Mouse (Mus musculus): Measurements from ENCODE around the gene Adam23. TPM values are rescaled to one million over a fixed set of nuclear protein-coding genes. Genes with fewer than 3 reads are reported as not detected.

Gene Adam23
- polyA plus RNA-seq, 1 experiment from 2014 or later, result 0.91 TPM

DNA sequence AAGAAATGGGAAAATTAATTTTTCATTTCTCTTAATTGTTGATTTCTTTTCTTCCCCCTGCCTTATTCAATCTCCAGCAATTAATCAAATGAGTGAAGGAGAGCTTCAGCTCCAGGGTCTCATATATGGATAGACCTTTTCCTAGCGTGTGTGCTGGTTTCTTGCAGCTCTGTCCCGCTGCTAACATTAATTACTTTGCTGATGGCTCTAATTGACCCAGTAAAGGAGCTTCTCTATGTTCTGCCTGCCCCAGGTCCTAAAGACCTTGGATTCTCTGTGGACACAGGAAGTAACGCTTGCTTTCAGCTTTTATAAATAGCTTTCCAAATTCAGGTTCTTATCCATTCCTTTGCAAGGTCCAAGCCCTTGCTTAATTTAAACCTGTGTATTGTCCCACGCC lies 63.1 kb downstream of the Adam23 start:
- Histone ChIP-seq H3K27me3 (replicated peaks; ENCODE audit: control insufficient read depth, insufficient read depth, low read length) (no peaks in the 10 kb centered on the region), H3K4me1 (ENCODE audit: control insufficient read depth, insufficient read depth, low read length) (no peaks in the 10 kb centered on the region), H3K4me2 (ENCODE audit: low read depth, low read length) (no peak overlapping the region), H3K9me3 (ENCODE audit: control insufficient read depth, low read length) (no peaks in the 10 kb centered on the region), H3K9ac (ENCODE audit: low read depth, low read length) (no peak overlapping the region), H3K27ac (ENCODE audit: low read length) (no peak overlapping the region), H3K4me3 (ENCODE audit: low read length) (no peak overlapping the region), H3K36me3 (ENCODE audit: control insufficient read depth, insufficient read depth, low read length) (no peaks in the 10 kb centered on the region)
- ATAC-seq, result no peak
- 55% methylated on average over 4 of the region's 4 CpGs for WGBS

- WGBS, result 50% methylated on average over 3 of the region's 3 CpGs
- ATAC-seq, result no peak
Measured at GRCm38 (mm10) chr1:63511416-63511815, 65.7 kb downstream of the Adam23 start.

GRCm38 (mm10) chr1:63517800-63518199 lies 72.1 kb downstream of the Adam23 start:
- no peak for ATAC-seq
- H3K4me1 ChIP-seq (ENCODE audit: control insufficient read depth, insufficient read depth, low read length), result no peaks in the 10 kb centered on the region
- H3K27ac ChIP-seq (ENCODE audit: low read length), result no peak overlapping the region
- H3K9me3 ChIP-seq (ENCODE audit: control insufficient read depth, low read length), result no peaks in the 10 kb centered on the region
- H3K4me3 ChIP-seq (ENCODE audit: low read length), result no peak overlapping the region
- H3K27me3 ChIP-seq (replicated peaks; ENCODE audit: control insufficient read depth, insufficient read depth, low read length), result no peaks in the 10 kb centered on the region
- H3K4me2 ChIP-seq (ENCODE audit: low read depth, low read length), result no peak overlapping the region
- no peak overlapping the region for H3K9ac ChIP-seq (ENCODE audit: low read depth, low read length)
- 86% methylated on average over 11 of the region's 11 CpGs for WGBS
- H3K36me3 ChIP-seq (ENCODE audit: control insufficient read depth, insufficient read depth, low read length), result no peaks in the 10 kb centered on the region

More at GRCm38 (mm10) chr1:63511416-63511815, 65.7 kb downstream of the Adam23 start:
- Histone ChIP-seq H3K9me3 (ENCODE audit: control insufficient read depth, low read length) (no peaks in the 10 kb centered on the region), H3K4me3 (ENCODE audit: low read length) (no peak overlapping the region), H3K4me1 (ENCODE audit: control insufficient read depth, insufficient read depth, low read length) (no peaks in the 10 kb centered on the region), H3K27me3 (replicated peaks; ENCODE audit: control insufficient read depth, insufficient read depth, low read length) (no peaks in the 10 kb centered on the region), H3K27ac (ENCODE audit: low read length) (no peak overlapping the region), H3K4me2 (ENCODE audit: low read depth, low read length) (no peak overlapping the region), H3K36me3 (ENCODE audit: control insufficient read depth, insufficient read depth, low read length) (no peaks in the 10 kb centered on the region), H3K9ac (ENCODE audit: low read depth, low read length) (no peak overlapping the region)

GRCm38 (mm10) chr1:63518814-63519213 lies 73.1 kb downstream of the Adam23 start:
- no peak overlapping the region for H3K27ac ChIP-seq (ENCODE audit: low read length)
- no peak overlapping the region for H3K9ac ChIP-seq (ENCODE audit: low read depth, low read length)
- no peak for ATAC-seq
- no peaks in the 10 kb centered on the region for H3K9me3 ChIP-seq (ENCODE audit: control insufficient read depth, low read length)
- 72% methylated on average over 5 of the region's 5 CpGs for whole genome bisulfite sequencing
- no peaks in the 10 kb centered on the region for H3K27me3 ChIP-seq (replicated peaks; ENCODE audit: control insufficient read depth, insufficient read depth, low read length)
- no peak overlapping the region for H3K4me3 ChIP-seq (ENCODE audit: low read length)
- H3K4me1 ChIP-seq (ENCODE audit: control insufficient read depth, insufficient read depth, low read length), result no peaks in the 10 kb centered on the region
- no peaks in the 10 kb centered on the region for H3K36me3 ChIP-seq (ENCODE audit: control insufficient read depth, insufficient read depth, low read length)
- H3K4me2 ChIP-seq (ENCODE audit: low read depth, low read length), result no peak overlapping the region

GRCm38 (mm10) chr1:63529901-63530300 lies 84.2 kb downstream of the Adam23 start:
- H3K4me1 ChIP-seq (ENCODE audit: control insufficient read depth, insufficient read depth, low read length), result no peaks in the 10 kb centered on the region
- no peaks in the 10 kb centered on the region for H3K27me3 ChIP-seq (replicated peaks; ENCODE audit: control insufficient read depth, insufficient read depth, low read length)
- no peak overlapping the region for H3K27ac ChIP-seq (ENCODE audit: low read length)
- WGBS, result 72% methylated on average over 9 of the region's 9 CpGs
- H3K9ac ChIP-seq (ENCODE audit: low read depth, low read length), result no peak overlapping the region
- no peaks in the 10 kb centered on the region for H3K9me3 ChIP-seq (ENCODE audit: control insufficient read depth, low read length)
- no peak overlapping the region for H3K4me3 ChIP-seq (ENCODE audit: low read length)
- no peak for ATAC-seq
- H3K4me2 ChIP-seq (ENCODE audit: low read depth, low read length), result no peak overlapping the region
- no peaks in the 10 kb centered on the region for H3K36me3 ChIP-seq (ENCODE audit: control insufficient read depth, insufficient read depth, low read length)

DNA sequence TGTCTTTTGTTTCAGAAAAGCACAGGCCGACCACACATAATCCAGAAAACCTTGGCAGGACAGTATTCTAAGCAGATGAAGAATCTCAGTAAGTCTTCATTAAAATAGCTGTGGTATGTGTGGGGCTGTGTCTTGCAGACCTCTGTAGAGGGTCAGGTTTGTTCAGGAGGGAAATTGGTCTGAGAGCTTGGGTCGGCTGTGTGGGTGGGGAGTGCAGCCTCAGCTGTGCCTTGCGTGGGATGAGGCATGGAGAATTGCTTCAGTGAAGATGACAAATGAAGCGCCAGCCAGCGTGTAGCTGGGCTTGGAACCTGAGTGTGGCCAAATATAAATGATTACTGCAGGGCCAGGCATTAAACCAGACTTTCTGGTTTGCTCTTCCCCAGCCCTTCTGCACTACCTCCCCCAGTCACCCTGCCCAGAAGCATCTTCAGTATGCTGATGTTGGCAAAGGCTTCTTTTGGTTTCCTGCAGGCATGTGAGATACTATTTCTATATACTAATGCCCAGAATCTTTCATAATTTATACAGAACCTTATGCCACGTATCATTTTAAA lies 88.7 kb downstream of the Adam23 start:
- Histone ChIP-seq H3K9ac (ENCODE audit: low read depth, low read length) (no peak overlapping the region), H3K27me3 (replicated peaks; ENCODE audit: control insufficient read depth, insufficient read depth, low read length) (no peaks in the 10 kb centered on the region), H3K9me3 (ENCODE audit: control insufficient read depth, low read length) (no peaks in the 10 kb centered on the region), H3K27ac (ENCODE audit: low read length) (no peak overlapping the region), H3K36me3 (ENCODE audit: control insufficient read depth, insufficient read depth, low read length) (no peaks in the 10 kb centered on the region), H3K4me1 (ENCODE audit: control insufficient read depth, insufficient read depth, low read length) (no peaks in the 10 kb centered on the region), H3K4me2 (ENCODE audit: low read depth, low read length) (no peak overlapping the region), H3K4me3 (ENCODE audit: low read length) (no peak overlapping the region)
- 54% methylated on average over 6 of the region's 6 CpGs for WGBS
- no peak for ATAC-seq

- no peak overlapping the region for H3K4me2 ChIP-seq (ENCODE audit: low read depth, low read length)
- H3K9ac ChIP-seq (ENCODE audit: low read depth, low read length), result no peak overlapping the region
- WGBS, result 67% methylated on average over 14 of the region's 14 CpGs
- H3K27me3 ChIP-seq (replicated peaks; ENCODE audit: control insufficient read depth, insufficient read depth, low read length), result no peaks in the 10 kb centered on the region
- H3K9me3 ChIP-seq (ENCODE audit: control insufficient read depth, low read length), result no peaks in the 10 kb centered on the region
- H3K4me3 ChIP-seq (ENCODE audit: low read length), result no peak overlapping the region
- H3K27ac ChIP-seq (ENCODE audit: low read length), result no peak overlapping the region
- no peak for ATAC-seq
- no peaks in the 10 kb centered on the region for H3K4me1 ChIP-seq (ENCODE audit: control insufficient read depth, insufficient read depth, low read length)
- no peaks in the 10 kb centered on the region for H3K36me3 ChIP-seq (ENCODE audit: control insufficient read depth, insufficient read depth, low read length)
Measured at GRCm38 (mm10) chr1:63539884-63540613, 94.4 kb downstream of the Adam23 start.

- Histone ChIP-seq H3K4me1 (ENCODE audit: control insufficient read depth, insufficient read depth, low read length) (no peaks in the 10 kb centered on the region), H3K9ac (ENCODE audit: low read depth, low read length) (no peak overlapping the region), H3K4me2 (ENCODE audit: low read depth, low read length) (no peak overlapping the region), H3K36me3 (ENCODE audit: control insufficient read depth, insufficient read depth, low read length) (no peaks in the 10 kb centered on the region), H3K9me3 (ENCODE audit: control insufficient read depth, low read length) (no peaks in the 10 kb centered on the region), H3K27me3 (replicated peaks; ENCODE audit: control insufficient read depth, insufficient read depth, low read length) (no peaks in the 10 kb centered on the region), H3K27ac (ENCODE audit: low read length) (no peak overlapping the region), H3K4me3 (ENCODE audit: low read length) (no peak overlapping the region)
- no peak for ATAC-seq
- WGBS, result 83% methylated on average over 2 of the region's 2 CpGs
Measured at GRCm38 (mm10) chr1:63544122-63544521, 98.4 kb downstream of the Adam23 start.

DNA sequence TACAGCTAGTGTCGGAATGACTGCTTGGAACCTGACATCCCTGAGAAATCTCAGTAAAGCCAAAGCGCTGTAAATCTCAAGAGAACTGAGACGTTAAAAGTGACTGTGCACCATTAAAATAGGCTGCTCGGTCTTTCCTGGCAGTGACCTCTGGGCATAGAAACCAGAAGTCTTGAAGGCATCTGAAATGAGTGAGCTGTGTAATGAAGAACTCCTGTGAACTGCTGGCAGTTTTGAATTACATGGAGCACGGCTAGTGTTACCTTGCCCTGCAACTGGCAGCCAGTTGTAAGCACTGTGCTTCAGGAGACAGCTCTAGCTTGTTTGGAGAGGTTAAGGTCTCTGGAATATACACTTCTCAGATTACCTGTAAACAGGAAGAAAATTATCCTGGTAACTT lies 107.3 kb downstream of the Adam23 start:
- ATAC-seq, result no peak
- 34% methylated on average over 5 of the region's 5 CpGs for WGBS
- no peak overlapping the region for H3K9ac ChIP-seq (ENCODE audit: low read depth, low read length)

More for the DNA sequence above, 107.3 kb downstream of the Adam23 start:
- Histone ChIP-seq H3K4me3 (ENCODE audit: low read length) (no peak overlapping the region), H3K27me3 (replicated peaks; ENCODE audit: control insufficient read depth, insufficient read depth, low read length) (no peaks in the 10 kb centered on the region), H3K36me3 (ENCODE audit: control insufficient read depth, insufficient read depth, low read length) (no peaks in the 10 kb centered on the region), H3K4me2 (ENCODE audit: low read depth, low read length) (no peak overlapping the region), H3K4me1 (ENCODE audit: control insufficient read depth, insufficient read depth, low read length) (no peaks in the 10 kb centered on the region), H3K9me3 (ENCODE audit: control insufficient read depth, low read length) (no peaks in the 10 kb centered on the region), H3K27ac (ENCODE audit: low read length) (no peak overlapping the region)

Measured in intestine, embryonic 16.5 days (tissue).